Mouse (Mus musculus) large intestine, adult 2 months (tissue): ENCODE data around the gene Kazn. TPM values are rescaled to one million over a fixed set of nuclear protein-coding genes. Genes with fewer than 3 reads are reported as not detected.

Experiments
- DNase-seq: peaks from one replicate; pipeline ENCODE4 v3.0.0-alpha.2; 2012; ENCODE audit warnings: low read depth, low spot score
- WGBS: fragments of 180-500 bp; shearing (Covaris S2); methylation state at CpG from one replicate; pipeline ENCODE4 v1.1.7; 2018; 5-methylcytosine and 5-hydroxymethylcytosine counted together
- polyA plus RNA-seq: library from polyadenylated mRNA; depleted of rRNA; stranded (reverse); fragments of >200 nt; gene quantifications from 2 replicates; pipeline ENCODE4 v1.2.3, GENCODE M21; 2012

Gene Kazn
- polyA plus RNA-seq, 1 experiment, result 7.3 TPM

DNA sequence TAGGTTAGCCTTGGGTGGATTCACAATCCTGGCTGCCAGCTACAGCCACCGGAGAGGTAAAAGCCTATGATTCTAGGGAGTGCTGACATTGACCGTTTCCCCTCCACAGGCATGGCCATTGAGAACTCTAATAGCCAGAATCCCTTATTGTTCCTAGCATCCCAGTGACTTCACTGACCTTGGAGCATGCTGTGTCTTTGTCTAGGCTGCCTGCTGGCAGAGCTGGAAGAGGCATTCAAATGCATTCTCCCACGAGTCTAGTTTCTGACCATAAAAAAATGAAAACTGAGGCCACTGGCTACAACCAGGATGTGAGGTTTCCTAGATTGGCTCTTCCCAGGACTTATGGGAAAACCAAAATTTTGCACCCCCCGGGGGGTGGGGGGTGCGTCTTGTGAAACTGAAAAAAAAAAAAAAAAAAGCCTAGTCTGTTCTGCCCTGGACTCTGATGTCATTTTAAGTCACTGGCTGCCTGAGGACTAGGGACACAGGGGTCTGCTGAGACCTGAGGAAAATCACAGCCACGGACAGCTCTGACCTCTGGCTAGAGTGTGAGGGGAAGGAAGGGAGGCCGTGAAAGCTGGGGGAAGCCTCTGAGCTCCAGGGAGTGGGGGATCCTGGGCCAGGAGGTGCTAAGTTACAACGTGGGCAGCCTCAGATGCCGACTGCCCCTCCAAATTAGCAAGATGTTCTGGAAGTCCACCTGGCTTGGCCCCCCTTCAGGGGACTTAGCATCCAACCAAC lies 100.7 kb downstream of the Kazn start:
- 79% methylated on average over 9 of the region's 9 CpGs for WGBS
- no peak for DNase-seq

DNA sequence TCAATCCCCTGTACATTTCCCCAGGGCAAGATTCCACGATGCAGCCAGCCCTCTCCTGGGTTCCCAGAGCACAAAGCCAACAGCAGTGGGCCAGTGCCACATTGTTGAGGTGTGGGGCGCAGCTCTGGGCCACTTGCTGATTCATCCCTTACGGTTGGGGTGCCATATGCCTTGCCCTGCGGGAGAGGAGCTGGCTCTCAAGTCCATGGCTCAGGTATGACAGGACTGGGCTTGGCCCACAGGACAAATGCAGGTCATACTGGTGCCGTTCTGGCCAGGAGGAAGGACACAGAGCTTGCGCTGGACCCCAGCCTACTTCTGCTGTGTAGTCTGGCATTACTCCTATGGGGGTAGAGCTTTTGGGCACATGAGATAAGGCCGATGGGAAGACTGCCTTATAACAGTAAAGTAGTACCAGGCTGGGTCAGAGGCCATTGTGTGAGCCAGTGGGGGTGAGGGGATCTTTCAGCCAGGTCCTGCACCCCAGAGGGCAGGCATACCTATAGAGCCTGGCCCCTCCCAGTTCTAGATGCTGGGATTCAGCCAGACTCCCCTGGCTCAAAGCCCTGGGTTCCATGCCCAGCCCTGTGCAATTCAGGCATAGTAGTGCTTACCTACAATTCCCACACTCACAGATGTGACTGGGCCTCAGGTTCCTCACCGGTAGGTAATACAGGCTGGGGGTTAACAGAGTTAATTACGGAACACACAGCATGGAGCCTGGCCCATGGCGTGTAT lies 102.3 kb downstream of the Kazn start:
- no peak for DNase-seq
- 94% methylated on average over 10 of the region's 10 CpGs for WGBS

DNA sequence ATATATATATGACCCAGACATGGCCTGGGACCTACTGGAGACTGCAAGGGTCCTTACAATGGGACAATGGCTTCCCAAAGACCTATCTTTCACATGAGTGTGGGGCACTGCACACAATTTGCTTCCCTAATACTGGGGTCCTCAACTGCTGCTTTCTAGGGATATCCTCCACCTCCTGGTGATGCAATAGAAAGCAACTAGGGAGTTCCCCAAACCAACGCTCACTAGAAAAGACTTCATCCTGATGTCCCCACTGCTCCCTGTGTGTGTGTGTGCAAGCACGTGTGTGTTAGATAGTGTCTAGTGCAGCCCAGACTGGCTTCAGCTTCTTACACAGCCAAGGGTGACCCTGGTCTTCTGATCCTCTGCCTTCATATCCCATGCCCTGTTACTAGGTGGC lies 103.7 kb downstream of the Kazn start:
- 90% methylated on average over 2 of the region's 2 CpGs for WGBS
- no peak for DNase-seq

DNA sequence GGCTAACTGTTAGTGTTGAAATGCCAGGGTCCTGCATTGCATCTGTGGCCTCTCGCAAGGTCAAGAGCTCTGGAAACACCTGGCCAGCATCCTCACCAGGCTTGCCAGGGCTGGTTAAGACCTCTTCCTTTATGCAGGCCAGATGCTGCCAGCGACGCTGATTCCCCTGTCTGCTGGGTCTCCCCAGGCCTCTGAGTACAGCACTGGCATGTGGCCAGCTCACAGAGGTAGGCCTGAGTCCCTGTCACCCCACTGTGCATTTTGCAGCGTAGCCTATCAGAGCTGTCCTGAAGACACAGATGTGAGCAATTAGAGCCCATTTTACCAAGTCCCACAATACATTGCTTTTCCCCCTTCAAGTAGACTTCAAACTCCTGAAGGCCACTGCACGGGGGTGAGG lies 109.0 kb downstream of the Kazn start:
- WGBS, result 78% methylated on average over 5 of the region's 5 CpGs

DNA sequence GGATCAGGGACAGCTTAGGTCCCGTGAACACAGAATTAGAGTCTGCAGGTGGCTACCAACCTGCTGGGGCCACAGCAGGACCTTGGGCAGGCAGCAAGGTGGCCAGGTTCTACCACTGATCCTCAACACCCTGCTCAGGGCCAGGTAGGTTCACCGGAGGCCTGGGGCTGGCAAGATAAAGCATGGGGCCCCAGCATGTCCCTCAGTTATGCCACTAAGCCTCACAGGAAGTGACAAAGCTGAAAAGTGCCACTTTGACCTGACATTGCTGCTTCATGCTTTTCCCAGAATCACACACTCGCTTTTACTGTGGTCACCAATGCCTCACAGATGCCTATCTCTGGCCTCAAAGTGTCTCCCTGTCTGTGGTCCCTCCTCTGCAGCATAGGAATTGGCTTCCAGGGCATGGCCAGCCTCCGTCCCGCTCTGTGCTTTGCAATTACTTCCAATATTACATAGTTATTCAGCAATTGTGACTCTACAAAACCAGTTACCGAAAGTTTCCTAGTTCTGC lies 111.9 kb downstream of the Kazn start:
- 84% methylated on average over 6 of the region's 6 CpGs for WGBS
- no peak for DNase-seq

More for the DNA sequence above, 109.0 kb downstream of the Kazn start:
- DNase-seq, result no peak

DNA sequence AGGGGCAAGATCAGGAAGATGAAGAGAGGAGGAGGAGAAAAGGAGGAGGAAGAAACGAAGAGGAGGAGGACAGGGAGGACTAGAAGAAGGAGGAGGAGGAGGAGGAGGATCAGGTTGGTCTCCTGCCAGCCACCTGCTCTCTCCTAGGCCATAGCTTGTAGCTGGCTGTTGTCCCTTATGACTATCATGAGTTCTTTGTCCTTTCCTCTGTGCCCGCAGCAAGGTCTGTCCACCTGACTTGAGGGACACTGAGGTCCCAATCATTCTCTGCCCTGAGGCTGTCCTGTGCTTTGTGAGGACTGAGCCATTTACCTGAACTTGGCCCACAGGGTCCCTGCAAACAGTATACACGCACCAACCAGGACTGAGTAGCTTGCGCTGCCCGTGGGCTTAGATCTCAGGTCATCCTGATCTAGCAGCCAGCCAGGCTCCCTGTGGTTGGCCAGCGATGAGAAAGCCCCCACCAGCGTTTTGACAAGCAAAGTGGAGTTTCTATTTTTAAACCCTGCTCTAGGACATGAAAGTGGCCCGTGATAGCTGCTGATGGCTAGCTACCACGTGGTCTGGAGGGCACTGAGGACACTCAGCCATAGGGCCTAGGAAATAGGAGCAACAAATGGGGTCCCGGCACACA lies 112.4 kb downstream of the Kazn start:
- 60% methylated on average over 10 of the region's 10 CpGs for WGBS

DNA sequence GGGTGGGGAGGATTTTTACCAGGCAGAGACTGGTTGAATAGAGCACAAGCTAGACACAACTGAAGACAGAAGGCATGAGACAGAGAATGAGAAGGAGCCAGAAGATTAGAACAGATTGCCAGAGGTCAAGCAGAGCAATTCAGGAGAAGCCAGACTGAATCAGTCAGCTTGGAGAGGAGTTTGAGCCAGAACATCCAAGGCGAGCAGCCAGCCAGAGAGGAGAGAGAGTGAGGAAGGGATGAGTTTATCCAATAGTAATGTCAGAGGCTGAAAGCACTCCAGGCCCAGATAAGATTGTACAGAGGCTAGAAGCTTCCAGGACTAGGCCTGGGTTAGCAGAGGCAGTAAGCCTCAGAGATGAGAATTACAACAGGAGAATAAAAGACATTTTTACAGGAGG lies 118.0 kb downstream of the Kazn start:
- DNase-seq, result no peak
- WGBS, result 38% methylated on average over 1 of the region's 1 CpGs

More for the DNA sequence above, 112.4 kb downstream of the Kazn start:
- DNase-seq, result no peak

DNA sequence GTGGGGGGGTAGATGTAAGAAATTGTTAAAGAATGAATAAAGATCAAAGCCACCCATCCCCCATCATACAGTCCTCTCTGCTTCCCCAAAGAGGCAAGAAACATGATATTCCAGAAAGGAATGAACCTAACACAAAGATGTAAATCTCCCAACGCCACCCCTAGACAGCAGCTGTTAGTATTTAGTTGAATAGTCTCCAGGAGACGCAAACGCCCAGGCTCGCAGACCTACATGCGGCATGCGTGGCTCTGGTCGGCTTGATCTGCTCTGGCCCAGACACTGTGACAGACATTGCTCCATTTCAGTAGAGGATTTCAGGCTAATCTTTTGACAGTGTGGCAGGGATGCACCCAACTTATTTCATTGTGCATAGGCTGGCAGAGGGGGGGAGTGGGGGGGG lies 120.7 kb downstream of the Kazn start:
- WGBS, result 80% methylated on average over 7 of the region's 7 CpGs

DNA sequence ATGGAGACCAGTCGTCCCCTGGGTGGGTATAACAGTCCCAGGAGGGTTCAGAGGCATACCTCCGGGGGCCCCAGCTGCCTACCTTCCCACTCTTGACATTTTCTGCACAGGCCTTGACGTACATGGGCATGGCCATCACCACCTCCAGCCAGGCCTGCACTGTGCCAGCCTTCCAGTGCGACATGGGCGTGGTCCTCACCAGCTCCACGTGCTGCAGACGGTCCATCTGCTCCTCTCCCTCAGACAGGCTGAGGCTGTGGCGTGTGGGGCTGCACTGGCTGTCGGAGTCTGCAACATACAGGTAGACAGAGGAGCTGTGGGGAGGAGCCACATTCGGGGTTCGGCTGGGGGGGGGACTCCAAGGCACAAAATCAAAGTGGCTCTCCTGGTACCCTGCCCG lies 121.2 kb downstream of the Kazn start:
- 67% methylated on average over 12 of the region's 12 CpGs for WGBS
- DNase-seq, result no peak

More for the DNA sequence above, 120.7 kb downstream of the Kazn start:
- no peak for DNase-seq

DNA sequence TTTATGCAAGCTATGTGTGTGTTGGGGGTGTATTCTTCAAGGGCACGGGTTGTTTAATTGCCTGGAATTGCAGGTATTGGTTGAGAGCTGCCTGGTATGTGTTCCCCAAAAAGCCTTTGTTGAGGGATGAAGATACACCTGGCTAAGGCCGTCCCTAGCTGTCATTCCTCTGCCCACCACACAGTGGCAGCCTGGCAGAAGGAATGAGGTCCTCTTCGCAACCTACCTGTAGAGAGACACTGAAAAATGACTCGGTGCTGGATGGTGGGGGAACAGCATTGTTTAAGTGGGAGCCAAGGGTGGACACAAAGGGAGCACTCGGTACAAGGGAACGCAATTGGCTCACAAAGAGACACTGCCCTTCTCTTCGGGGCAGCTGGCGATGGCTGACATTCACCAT lies 125.9 kb downstream of the Kazn start:
- DNase-seq, result no peak
- WGBS, result 30% methylated on average over 8 of the region's 8 CpGs

DNA sequence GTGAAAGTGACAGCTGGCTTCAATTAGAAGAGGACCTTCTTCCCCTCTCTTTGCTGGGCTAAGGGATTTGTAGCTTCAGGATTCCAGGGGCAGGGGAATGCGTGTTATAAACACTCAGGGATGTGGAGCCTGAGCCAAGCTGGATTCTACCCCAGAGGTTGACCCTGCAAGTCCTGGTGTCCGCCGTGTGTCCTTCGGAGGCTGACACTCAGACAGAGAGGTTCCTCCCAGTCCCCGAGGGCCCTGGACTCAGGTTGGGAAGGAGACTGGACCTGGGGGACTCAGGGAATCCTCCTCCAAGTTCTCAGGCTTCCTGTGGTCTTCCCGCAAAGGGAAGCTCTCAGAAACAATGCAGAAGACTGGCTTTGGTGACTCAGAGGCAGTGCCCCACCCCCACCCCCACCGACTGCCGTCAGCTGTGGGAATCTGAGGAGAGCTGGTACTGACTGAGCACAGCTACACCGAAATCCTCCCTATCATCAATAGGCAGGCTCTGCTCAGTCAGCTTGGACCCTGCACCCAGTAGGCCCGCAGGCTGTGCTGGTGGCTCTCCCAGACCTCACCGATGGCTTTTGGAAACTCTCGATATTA lies 136.0 kb downstream of the Kazn start:
- 52% methylated on average over 12 of the region's 12 CpGs for whole genome bisulfite sequencing
- DNase-seq, result no peak

DNA sequence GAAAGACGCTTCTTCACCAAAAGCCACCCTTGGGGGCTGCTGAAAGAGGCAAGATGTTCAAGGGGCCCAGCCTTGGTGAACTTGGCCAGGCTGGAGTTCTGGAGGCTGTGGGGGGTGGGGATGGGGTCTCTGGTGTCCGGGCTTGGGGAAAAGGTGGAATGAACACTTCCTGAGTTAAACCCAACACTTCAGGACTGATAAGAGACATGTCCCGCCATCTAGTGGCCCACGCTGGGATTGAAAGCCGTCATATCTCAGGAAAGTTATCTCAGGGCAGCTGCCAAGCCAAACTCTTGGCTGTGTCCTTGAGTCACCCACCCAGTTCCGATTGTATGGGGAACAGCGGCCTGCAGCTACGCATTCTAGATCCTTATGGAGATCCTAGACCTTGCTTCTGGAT lies 140.9 kb downstream of the Kazn start:
- DNase-seq, result no peak
- 3% methylated on average over 8 of the region's 8 CpGs for WGBS

DNA sequence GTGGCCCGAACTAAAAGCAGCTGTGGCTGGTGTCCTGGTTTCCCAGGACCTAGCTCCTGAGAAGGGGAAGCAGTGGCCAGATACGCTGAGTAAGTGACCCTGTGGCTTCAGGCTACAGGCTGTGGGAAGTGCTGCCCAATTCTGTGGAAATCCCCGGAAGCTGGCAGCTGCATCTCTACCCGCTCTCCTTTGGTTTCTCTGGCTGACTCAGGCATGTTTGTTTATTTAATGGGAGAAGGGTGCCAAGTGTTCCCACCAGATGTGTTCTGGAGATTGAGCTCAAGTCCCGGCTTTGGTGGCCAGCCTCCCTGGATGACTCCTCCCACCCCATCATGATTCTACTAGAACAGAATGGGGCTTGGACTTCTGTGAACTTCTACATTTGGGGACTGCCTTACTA lies 141.3 kb downstream of the Kazn start:
- WGBS, result 2% methylated on average over 5 of the region's 5 CpGs
- DNase-seq, result no peak

DNA sequence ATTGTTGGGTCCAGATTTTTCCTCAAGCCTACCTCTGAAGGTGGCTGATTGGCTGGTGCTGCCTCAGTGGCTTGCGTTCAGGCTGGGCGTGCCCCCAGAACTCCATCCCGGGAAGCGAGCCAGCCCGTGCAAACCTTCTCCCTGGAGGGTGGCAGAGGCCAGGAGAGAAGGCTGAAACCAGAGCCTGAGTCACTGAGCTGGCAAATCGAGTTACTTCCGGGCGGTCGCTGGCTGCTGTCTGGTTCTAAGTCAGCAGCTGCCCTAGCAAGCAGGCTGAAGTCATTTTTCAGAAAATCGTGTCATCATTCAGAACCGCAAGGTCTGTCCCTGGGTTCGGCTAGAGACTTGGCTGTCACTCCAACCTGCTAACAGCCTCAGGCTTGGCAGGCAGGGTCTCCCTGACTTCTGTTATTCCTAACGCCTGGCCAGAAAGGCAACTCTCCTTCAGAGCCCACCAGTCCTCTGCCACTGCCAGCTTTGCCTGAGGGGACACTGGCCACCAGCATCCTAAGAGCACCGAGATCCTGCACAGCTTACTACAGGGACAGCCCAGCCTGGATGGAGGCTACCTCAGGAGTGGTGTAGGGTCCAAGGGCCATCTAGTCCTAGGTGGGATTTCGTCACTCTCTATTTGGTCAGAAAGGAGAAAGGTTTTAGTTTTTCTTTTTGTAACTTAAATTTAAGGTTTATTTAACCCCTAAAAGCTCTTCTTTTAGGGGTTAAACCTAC lies 143.5 kb downstream of the Kazn start:
- no peak for DNase-seq
- 36% methylated on average over 15 of the region's 15 CpGs for WGBS

DNA sequence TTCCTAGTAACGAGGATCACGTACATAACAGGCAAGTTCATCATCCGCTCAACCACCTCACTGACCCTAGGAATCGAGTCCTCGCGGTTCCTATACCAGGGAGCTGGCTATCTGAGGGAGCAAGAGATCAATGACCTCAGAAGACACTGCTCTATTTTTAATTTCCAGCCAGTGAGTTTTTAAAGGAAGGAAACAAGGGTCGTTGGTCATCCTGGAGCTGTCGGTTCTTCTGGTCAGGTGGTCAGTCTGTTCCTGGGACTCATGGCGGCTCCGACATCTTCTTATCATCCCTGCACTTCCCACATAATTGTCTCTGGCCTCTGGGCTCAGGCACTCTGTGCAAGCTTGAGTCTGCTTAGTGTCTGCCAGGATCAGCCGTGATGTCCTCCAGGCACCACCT lies 144.8 kb downstream of the Kazn start:
- 87% methylated on average over 11 of the region's 11 CpGs for WGBS
- no peak for DNase-seq

DNA sequence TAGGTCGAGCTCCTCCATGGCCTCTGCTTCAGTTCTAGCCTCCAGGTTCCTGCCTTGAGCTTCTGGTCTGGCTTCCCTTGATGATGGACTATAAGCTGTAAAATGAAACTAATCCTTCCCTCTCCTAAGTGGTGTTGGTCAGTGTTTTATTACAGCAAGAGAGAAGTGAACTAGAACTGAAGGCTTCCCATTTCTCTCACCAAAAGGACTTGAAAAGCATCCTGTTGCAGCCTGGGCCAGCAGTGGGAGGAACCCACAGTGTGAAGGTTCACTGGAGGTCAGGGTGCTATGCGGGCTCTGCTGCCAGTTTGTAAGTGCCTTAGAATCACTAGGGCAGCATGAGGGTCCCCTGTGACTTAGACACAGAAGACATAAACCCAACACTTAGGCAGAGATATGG lies 148.1 kb downstream of the Kazn start:
- whole genome bisulfite sequencing, result 71% methylated on average over 2 of the region's 2 CpGs
- DNase-seq, result no peak

DNA sequence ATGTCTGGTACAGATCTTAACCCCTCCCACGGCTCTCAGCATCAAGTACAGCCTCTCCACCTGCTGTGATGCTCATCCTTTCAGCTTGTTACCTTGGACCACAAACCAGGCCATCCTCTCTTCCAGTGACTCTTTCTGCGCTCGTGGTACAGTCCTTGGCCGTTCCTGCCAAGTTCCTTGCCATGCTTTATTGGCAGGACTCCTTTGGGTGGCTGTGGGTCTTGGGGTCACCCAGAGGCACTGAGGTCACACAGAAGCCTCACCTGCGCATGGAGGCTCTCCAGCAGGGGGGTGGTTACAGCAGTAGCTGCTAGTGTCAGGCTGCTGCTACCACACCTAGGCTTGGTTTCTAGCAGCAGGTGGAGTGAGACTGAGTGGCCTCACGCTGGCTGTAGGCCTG lies 149.2 kb downstream of the Kazn start:
- DNase-seq, result no peak
- 80% methylated on average over 6 of the region's 6 CpGs for WGBS

DNA sequence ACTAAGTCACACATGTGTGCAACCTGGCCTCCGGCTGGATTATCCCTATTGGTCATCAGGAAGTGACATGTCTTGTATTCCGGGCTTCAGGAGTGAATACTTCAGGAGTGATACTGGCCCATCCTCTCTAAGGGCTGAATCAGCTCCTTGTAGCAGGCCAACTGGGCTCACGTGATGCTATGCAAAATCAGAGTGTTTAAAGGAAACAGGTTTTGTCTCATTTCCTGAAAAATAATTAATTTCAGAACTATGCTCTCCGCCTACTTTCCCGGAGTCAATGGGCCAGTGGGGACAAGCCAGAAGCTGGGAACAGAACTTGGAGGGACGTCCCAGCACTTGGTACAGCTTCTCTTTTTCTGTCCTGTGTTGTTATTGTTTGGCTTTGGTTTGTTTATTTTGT lies 150.4 kb downstream of the Kazn start:
- DNase-seq, result no peak
- 69% methylated on average over 6 of the region's 6 CpGs for WGBS

DNA sequence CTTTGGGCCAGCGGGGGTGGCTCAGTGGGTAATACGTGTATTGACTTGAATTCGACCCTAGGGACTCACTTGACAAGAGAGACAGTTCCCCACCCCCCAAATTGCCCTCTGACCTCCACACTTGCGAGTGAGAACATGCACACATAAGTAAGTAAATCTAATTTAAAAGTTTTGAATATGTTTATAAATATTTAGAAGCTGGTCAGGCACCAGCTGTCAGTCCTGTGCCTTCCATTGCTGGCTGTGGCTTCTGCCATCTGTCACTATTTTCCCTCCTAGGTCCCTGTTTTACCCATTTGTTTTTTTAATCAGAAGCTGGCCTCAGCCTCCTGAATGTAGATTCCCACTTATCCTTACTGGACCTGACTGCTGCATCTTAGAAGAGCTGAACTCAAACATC lies 150.8 kb downstream of the Kazn start:
- WGBS, result 84% methylated on average over 4 of the region's 4 CpGs
- DNase-seq, result no peak
